Mouse (Mus musculus) heart, postnatal 0 days (tissue): Measurements from ENCODE around the gene H2-T24.
"Not testable (repeated sequence)": the region's sequence is repeated elsewhere in the genome, so short reads cannot be mapped to it uniquely, and the experiment has no call there.

Source experiments
- CTCF ChIP-seq: IDR thresholded peaks from 2 replicates; pipeline ENCODE4 v1.5.1; 2016; ENCODE audit warnings: antibody characterized with exemption, control low read depth, low read depth
- EP300 ChIP-seq: IDR thresholded peaks from 2 replicates; pipeline ENCODE4 v1.6.1; 2016; ENCODE audit warnings: antibody characterized with exemption, low read depth

DNA sequence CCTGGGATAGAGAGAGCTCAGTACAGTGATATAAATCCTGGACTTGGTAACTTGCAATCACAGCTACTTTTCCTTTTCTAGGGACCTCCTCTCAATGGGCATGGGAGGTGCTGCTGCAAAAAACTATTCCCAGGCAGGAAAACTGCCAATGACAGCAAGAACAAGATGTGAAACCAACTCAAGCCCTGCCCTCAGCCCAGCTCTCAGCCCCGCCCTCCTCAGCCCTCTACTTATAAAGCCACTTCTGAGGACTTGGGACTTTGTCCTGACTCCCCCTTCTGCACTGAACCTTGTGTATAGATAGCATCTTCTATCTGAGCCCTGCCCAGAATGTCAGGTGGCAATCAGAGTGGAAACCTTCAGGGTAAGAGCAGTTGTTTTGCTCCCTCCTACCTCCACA, 38.0 kb upstream of the H2-T24 start, which contains the start of gene Gm11127:
- not testable (repeated sequence) for TF ChIP-seq CTCF, EP300
